Mouse (Mus musculus): ENCODE measurements around the gene Olfr653.
A peak's percentile ranks its signal among the peaks of the same experiment; 100 is the strongest.

The Olfr653 gene

DNA sequence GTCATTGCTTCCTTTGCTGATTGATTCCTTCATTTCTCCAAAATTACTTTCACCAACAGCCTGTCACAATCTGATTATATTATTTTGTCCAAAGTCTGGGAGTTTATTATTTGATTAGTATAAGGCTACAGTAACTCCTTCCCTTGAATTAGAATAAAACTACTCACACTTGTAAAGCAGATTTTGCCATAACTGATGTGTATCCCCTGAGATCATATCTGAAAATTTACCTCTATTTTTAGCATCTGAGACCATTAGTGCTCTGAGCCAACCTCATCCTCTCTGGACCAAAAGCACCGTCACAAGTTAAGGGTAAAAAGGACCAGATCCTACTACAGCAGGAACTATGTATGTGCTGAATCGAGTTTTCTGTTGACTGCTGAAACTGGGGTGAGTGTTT is at the start of gene Olfr653:
Olfr653 (plus strand) TSS at position 301 of the 400 bp plus-strand sequence.
- no peak for DNase-seq (ENCODE audit: low read depth, low spot score)

DNA sequence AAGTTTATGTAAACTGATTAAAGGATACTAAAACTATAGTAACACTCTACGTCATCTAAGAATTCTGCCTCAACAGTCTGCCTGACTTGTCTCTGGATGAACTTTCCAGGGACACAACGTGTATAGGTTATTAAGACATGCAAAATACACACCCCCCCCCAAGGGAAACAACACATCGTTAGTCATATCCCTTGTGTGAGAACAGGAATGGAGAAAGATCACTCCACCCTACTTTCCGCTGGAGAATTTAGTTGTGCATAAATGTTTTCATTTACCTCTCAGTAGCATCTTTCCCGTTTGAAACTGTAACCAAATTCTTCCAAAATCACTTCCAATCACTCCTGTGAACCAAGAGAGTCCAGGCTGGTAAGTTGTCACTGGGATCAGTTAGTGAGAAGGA is 27.3 kb upstream of the Olfr653 start, which contains the start of gene Olfr651:
Olfr651 (plus strand) TSS at position 301 of the 400 bp plus-strand sequence.
- DNase-seq (ENCODE audit: low read depth, low spot score), result no peak

DNA sequence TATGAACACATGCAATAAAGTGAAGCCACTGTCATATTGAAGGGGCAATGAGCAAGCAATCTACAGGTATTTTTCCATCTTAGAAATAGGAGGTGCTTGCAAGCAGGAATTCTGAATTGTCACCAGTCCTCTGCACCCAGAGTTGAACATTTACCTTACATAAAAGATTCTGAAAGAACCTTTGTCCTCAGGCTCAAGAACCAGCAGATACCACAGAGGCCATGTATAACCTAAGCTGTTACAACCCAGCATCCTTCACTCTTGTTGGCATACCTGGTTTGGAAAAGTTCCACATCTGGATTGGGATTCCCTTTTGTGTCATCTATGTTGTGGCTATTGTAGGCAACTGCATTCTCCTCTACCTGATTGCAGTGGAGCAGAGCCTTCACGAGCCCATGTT is 24.4 kb upstream of the Olfr653 start:
- DNase-seq (ENCODE audit: low read depth, low spot score), result no peak

DNA sequence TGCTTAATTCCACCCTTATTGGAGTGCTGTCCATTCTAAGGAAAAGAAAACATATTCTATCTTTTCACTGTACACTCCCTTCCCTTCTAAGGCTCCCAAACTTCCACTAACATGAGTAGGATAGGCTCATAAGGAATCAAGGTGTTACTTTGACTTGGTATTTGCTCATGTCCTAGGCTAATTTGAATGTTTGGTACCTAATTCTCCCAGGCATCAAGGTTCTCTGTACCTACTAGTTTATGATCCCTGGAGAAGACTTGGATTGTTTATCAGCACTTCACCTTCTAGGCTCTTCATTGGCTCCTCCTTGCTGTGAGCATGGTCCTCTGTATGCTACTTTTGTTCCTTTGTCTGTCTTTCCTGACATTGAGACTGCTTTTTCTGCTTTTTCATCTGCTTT is 16.5 kb upstream of the Olfr653 start, which contains the start of gene Olfr652:
Olfr652 (plus strand) TSS at position 301 of the 400 bp plus-strand sequence.
- no peak for DNase-seq (ENCODE audit: low read depth, low spot score)

DNA sequence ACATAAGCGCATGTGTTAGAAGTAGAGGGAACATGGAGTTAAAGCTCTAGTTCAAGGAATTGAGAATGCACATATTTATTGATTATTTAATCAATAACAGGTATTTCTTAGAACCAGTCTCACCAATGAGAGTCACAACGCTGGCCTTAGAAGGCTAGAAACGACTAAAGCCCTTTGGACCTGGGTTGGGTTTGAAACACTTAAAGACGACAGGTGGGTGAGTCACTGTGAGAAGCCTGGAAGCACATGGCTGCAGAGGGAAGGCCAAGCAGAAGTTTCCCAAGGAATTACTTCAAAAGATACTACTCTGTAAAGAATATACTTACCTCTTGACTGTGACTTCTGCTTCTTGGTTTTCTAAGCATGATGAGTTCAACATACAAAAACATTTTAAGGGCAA is 3.7 kb downstream of the Olfr653 start:
- DNase-seq (ENCODE audit: low read depth, low spot score), result no peak

DNA sequence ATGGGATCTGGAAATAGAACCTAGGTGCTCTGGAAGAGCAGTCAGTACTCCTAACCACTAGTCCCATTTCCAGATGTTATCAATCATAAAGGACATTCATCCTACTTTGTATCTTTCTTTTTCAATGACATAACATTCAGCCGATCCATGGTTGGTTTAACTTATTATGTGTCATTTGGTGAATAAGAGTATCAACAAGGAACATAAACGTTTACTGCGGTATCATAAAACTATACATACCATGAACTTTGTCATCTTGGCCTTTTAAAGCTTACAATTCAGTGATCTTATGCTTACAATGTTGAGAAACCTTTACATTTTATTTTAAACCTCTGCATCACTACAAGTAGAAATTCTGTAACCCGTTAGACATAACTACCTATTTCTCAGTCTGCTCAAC is 4.3 kb downstream of the Olfr653 start:
- DNase-seq (ENCODE audit: low read depth, low spot score), result no peak

DNA sequence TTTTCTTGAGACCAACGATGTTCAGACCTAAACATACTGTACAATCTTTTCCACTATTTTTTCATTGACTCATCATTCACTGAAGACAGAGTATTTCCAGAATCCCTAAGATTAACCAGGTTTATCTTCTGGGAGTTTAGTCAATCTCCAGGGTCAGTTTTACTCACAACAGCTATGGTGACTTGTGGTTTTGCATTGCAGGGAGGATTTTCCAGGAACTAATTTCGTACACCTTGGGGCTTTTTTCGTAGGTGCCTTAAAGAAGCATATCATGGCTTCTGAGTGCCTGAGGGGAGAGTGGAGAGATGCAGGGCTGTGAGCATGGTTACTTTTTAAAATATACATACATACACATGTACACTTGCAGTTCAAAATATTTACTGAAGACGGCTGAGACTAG is 9.6 kb downstream of the Olfr653 start, which contains the start of gene Olfr654:
Olfr654 (plus strand) TSS at position 301 of the 400 bp plus-strand sequence.
- no peak for DNase-seq (ENCODE audit: low read depth, low spot score)

DNA sequence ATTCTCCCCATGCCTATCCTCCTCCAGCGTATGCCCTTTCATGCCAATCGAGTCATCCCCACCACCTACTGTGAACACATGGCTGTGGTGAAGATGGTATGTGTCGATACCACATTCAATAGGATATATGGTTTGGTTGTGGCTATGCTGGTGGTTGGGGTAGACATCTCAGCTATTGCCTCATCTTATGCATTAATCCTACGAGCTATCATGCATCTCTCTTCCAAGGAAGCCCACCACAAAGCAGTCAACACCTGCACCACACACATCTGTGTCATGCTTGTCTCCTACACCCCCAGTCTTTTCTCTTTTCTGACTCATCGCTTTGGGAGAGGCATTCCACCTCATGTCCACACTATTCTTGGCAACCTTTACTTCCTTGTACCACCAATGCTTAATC is 11.2 kb downstream of the Olfr653 start:
- DNase-seq (ENCODE audit: low read depth, low spot score), result no peak

DNA sequence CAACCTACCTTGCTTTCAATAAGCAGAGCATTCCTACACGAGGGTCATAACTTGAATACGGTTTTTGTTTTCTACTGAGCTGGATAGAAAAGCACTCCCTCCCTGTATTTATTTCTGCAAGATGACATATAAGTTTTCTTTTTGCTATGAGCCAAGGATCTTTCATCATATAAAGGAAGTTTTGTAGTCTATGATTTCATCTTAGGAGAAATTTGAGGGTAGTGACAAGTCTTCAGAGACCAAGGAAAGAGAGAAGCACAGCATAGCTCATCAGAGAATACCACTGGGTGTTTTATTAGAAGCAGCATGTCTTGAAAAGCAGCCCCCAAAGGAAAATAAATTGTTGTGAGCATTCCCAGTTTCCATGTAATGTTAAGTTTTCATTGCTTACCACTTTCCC is 24.6 kb downstream of the Olfr653 start, which contains the start of gene Olfr655:
Olfr655 (minus strand) TSS at position 101 of the 400 bp plus-strand sequence.
- DNase-seq (ENCODE audit: low read depth, low spot score), result no peak

DNA sequence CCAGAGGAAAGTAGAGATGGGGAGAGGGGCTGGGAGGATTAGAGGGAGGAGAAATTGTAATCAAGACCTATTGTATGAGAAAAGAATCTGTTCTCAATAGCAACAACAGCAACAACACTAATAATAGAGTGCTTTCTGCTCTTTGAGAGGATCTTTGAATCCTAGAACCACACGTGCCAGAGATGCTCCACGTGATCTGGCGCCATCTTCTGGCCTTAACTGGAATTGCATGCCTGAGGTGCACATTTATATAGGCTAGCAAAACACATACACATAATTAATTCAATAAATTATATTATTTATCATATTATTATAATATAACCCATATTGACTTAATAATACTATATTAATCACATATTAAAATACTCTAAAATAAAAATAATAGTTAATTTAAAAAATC is 26.1 kb downstream of the Olfr653 start:
- DNase-seq (ENCODE audit: low read depth, low spot score), result peak; percentile 66

DNA sequence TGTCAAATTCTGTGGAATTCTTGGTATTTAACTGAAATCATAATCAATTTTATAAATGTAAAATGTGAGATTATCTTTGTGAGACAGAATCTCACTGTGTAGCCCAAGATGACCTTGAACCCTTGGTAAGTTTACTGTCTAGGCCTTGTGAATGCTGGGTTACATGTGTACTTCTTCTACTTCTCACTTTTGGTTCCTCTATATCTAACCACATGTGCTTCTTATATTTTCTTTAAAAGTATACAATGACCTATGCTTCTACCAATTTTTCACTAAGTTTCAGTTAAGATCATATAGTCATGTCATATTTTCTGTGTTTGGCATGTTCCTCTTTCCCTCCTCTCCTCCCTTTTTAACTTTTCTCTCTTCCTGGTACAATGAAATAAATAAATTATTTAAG is 27.6 kb downstream of the Olfr653 start:
- no peak for DNase-seq (ENCODE audit: low read depth, low spot score)

DNA sequence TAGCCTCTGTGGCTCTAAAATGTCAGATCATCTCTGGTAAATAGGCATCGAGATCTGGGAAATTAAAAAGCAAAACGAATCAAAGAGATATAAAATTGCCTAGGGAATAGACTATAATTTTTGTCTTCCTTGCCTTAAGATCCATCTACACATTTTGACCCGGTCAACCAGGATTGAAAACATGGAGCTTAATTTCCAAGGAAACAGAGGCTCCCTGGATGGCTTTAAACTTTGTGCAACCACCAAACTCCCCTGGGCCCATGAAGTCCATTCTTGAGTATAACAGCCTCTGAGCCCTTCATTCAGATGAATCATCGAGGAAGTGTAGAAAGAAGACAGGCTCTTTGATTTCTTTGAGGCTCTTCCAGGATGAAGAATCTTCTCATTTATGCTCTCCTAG is 36.5 kb downstream of the Olfr653 start, which contains the start of gene Olfr656:
Olfr656 (plus strand) TSS at position 301 of the 400 bp plus-strand sequence.
- no peak for DNase-seq (ENCODE audit: low read depth, low spot score)

DNA sequence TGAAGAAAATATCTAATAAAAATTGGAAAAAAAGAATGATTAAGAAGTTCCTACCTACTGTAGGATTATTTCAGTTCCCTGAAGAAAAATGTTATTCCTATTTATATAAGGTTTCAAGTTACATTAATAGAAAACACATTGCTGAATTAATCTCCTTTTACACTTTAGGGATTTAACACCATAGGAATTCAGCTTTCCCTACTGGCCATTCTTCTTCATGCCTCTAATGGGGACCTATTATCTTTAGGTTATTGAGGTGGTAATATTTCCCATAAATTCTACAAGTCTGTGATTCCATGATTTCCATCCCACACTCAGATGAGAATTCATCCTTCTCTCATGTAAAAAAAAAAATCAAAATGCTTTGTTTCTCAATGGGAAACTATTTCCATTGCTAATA is 47.4 kb downstream of the Olfr653 start, which contains the start of gene Olfr657:
Olfr657 (plus strand) TSS at position 301 of the 400 bp plus-strand sequence.
- no peak for DNase-seq (ENCODE audit: low read depth, low spot score)

Data from CD4-positive helper T cell, adult 2 months (primary cell).